Mouse (Mus musculus) bone marrow, adult 2 months (tissue): ENCODE results near the gene Fancm.
"Not testable (repeated sequence)": the region's sequence is repeated elsewhere in the genome, so short reads cannot be mapped to it uniquely, and the experiment has no call there.

Experiments used
- CTCF ChIP-seq: fragments of 200-500 bp; IDR thresholded peaks from 2 replicates; pipeline ENCODE4 v1.5.1; 2011; ENCODE audit warnings: low read length, control low read depth; ENCODE audit not compliant: control insufficient read depth, insufficient read depth
- POLR2A ChIP-seq: fragments of 200-500 bp; IDR thresholded peaks from 2 replicates; pipeline ENCODE4 v1.6.1; 2011; ENCODE audit warnings: low read depth, mild to moderate bottlenecking, control low read depth, low read length, borderline replicate concordance; ENCODE audit not compliant: control insufficient read depth

DNA sequence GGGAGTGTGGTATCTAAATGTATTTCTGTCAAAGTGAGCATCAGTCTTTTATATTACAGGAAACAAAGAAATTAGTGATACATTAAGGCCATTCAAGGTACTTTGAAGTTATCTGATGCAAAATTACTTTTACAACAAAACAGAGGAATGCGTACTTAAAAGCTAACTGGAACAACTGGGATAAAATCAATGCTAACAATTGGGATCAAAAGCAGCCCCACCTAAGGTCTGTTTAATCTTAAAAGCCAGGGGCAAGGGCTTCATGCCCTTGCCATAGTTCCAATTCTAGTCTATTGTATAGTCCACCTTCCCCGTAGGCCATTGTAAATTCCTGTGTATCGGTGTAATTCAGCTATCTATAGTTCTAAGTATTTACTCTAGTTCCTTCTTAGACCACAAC, 39.6 kb downstream of the Fancm start:
- TF ChIP-seq POLR2A, CTCF: not testable (repeated sequence)
